Mouse (Mus musculus) retina, postnatal 7 days (tissue): ENCODE data around the gene Zfp106.

ENCODE experiments used
- DNase-seq: peaks from one replicate; pipeline ENCODE4 v3.0.0-alpha.2; 2012; ENCODE audit warnings: low read depth, low spot score

Zfp106 gene

GRCm38 (mm10) chr2:120476277-120477087, 87.2 kb downstream of the Zfp106 start:
- DNase-seq, result no peak

GRCm38 (mm10) chr2:120470856-120471255, 92.8 kb downstream of the Zfp106 start:
- no peak for DNase-seq

- no peak for DNase-seq
Measured at GRCm38 (mm10) chr2:120469715-120470114, 93.9 kb downstream of the Zfp106 start.

- no peak for DNase-seq
Measured at GRCm38 (mm10) chr2:120469220-120469619, 94.4 kb downstream of the Zfp106 start.

GRCm38 (mm10) chr2:120468011-120468410, 95.6 kb downstream of the Zfp106 start:
- no peak for DNase-seq

- DNase-seq, result no peak
Measured at GRCm38 (mm10) chr2:120465397-120465785, 98.3 kb downstream of the Zfp106 start.

GRCm38 (mm10) chr2:120464732-120465396, 98.8 kb downstream of the Zfp106 start:
- DNase-seq, result no peak

- DNase-seq, result no peak
Measured at GRCm38 (mm10) chr2:120464091-120464490, 99.6 kb downstream of the Zfp106 start.

- no peak for DNase-seq
Measured at GRCm38 (mm10) chr2:120463328-120463727, 100.3 kb downstream of the Zfp106 start.

- no peak for DNase-seq
Measured at GRCm38 (mm10) chr2:120460216-120460615, 103.4 kb downstream of the Zfp106 start.
